Mouse (Mus musculus) hindbrain, postnatal 0 days (tissue): ENCODE results near the gene Ddhd1. TPM values are rescaled to one million over a fixed set of nuclear protein-coding genes. Genes with fewer than 3 reads are reported as not detected.
A peak's percentile ranks its signal among the peaks of the same experiment; 100 is the strongest.

Experiments used
- ATAC-seq: fragments of 200-750 bp; cut with Nextera tagmentation; 2 replicates; pipeline ENCODE4 v1.8.0; 2017; ENCODE audit warnings: mild to moderate bottlenecking, moderate TSS enrichment, moderate library complexity
- DNase-seq: peaks from one replicate; pipeline ENCODE4 v3.0.0-alpha.2; 2015; ENCODE audit warnings: low spot score
- H3K27ac ChIP-seq: fragments of 300-500 bp; sonication (generic); 2 replicates; pipeline ENCODE4 v1.5.1; 2014; ENCODE audit warnings: mild to moderate bottlenecking
- H3K27me3 ChIP-seq: fragments of 300-500 bp; sonication (generic); 2 replicates; pipeline ENCODE4 v1.6.1; 2014; ENCODE audit warnings: low read length, mixed read lengths; ENCODE audit not compliant: insufficient read depth
- H3K36me3 ChIP-seq: fragments of 300-500 bp; sonication (generic); 2 replicates; pipeline ENCODE4 v1.6.1; 2014; ENCODE audit warnings: low read length, mixed read lengths; ENCODE audit not compliant: insufficient read depth
- H3K4me1 ChIP-seq: fragments of 300-500 bp; sonication (generic); 2 replicates; pipeline ENCODE4 v1.6.1; 2014; ENCODE audit warnings: antibody characterized with exemption, low read length, mixed read lengths; ENCODE audit not compliant: insufficient read depth
- H3K4me2 ChIP-seq: fragments of 300-500 bp; sonication (generic); 2 replicates; pipeline ENCODE4 v1.6.1; 2014; ENCODE audit warnings: low read depth, mild to moderate bottlenecking, low read length, moderate library complexity, mixed read lengths
- H3K4me3 ChIP-seq: fragments of 300-500 bp; sonication (generic); 2 replicates; pipeline ENCODE4 v1.5.1; 2014; ENCODE audit warnings: low read length
- H3K9ac ChIP-seq: fragments of 300-500 bp; sonication (generic); replicated peaks from 2 replicates; pipeline ENCODE4 v1.6.1; 2014; ENCODE audit warnings: mild to moderate bottlenecking, low read length, moderate library complexity, mixed read lengths
- H3K9me3 ChIP-seq: fragments of 300-500 bp; sonication (generic); 2 replicates; pipeline ENCODE4 v1.6.1; 2016; ENCODE audit warnings: low read length, mixed read lengths
- CTCF ChIP-seq: IDR thresholded peaks from 2 replicates; pipeline ENCODE4 v1.5.1; 2016; ENCODE audit warnings: antibody characterized with exemption, control low read depth, low read depth
- WGBS: fragments of 180-500 bp; shearing (Covaris S2); extraction: QIAGEN DNeasy Blood & Tissue Kit; methylation state at CpG from one replicate; pipeline ENCODE4 v1.1.7; 2014; 5-methylcytosine and 5-hydroxymethylcytosine counted together
- polyA plus RNA-seq: library from polyadenylated mRNA; unstranded; fragments of >200 nt; fragmentation: Nextera tagmentation; extraction: Ambion mirVana; gene quantifications from 2 replicates; pipeline ENCODE4 v1.2.1, GENCODE M21; 2015
- total RNA-seq: library from RNA; depleted of rRNA; stranded (reverse); fragments of >200 nt; gene quantifications from 2 replicates; pipeline ENCODE4 v1.2.3, GENCODE M21; 2014

Gene Ddhd1
- total and polyA plus RNA-seq, 2 experiments from 2014 or later, result 15.0 to 64.2 TPM

GRCm38 (mm10) chr14:45690520-45691246, 32.7 kb upstream of the Ddhd1 start:
- H3K27ac ChIP-seq, result peak overlapping the region; percentile 64
- peak overlapping the region; percentile 55 for H3K9ac ChIP-seq
- no peaks in the 10 kb centered on the region for H3K9me3 ChIP-seq
- peak overlapping the region; percentile 47 for H3K4me3 ChIP-seq
- no peaks in the 10 kb centered on the region for H3K27me3 ChIP-seq
- DNase-seq (peak; percentile 76), ATAC-seq (peak; percentile 95)
- TF ChIP-seq CTCF, result peak; percentile 76
- peak overlapping the region; percentile 67 for H3K4me2 ChIP-seq
- no peaks in the 10 kb centered on the region for H3K4me1 ChIP-seq
- H3K36me3 ChIP-seq, result no peaks in the 10 kb centered on the region
- 3% methylated on average over 16 of the region's 16 CpGs for WGBS

GRCm38 (mm10) chr14:45685313-45685712, 27.4 kb upstream of the Ddhd1 start:
- no peak overlapping the region for H3K9ac ChIP-seq
- H3K4me2 ChIP-seq, result no peak overlapping the region
- DNase-seq (no peak), ATAC-seq (no peak)
- H3K27ac ChIP-seq, result no peak overlapping the region
- no peaks in the 10 kb centered on the region for H3K27me3 ChIP-seq
- no peaks in the 10 kb centered on the region for H3K36me3 ChIP-seq
- H3K4me3 ChIP-seq, result no peak overlapping the region
- H3K4me1 ChIP-seq, result no peaks in the 10 kb centered on the region
- WGBS, result 87% methylated on average over 2 of the region's 2 CpGs
- TF ChIP-seq CTCF, result no peak
- H3K9me3 ChIP-seq, result no peaks in the 10 kb centered on the region

GRCm38 (mm10) chr14:45676722-45677121, 18.8 kb upstream of the Ddhd1 start:
- no peak overlapping the region for H3K4me2 ChIP-seq
- WGBS, result 78% methylated on average over 6 of the region's 6 CpGs
- no peak overlapping the region for H3K9ac ChIP-seq
- no peak overlapping the region for H3K4me3 ChIP-seq
- no peak for ATAC-seq
- H3K27ac ChIP-seq, result no peak overlapping the region
- no peaks in the 10 kb centered on the region for H3K27me3 ChIP-seq
- H3K36me3 ChIP-seq, result no peaks in the 10 kb centered on the region
- DNase-seq, result no peak
- no peaks in the 10 kb centered on the region for H3K9me3 ChIP-seq
- TF ChIP-seq CTCF, result no peak
- H3K4me1 ChIP-seq, result no peaks in the 10 kb centered on the region

GRCm38 (mm10) chr14:45668325-45668724, 10.4 kb upstream of the Ddhd1 start:
- no peaks in the 10 kb centered on the region for H3K9me3 ChIP-seq
- peak; percentile 31 for DNase-seq

GRCm38 (mm10) chr14:45667231-45667630, 9.3 kb upstream of the Ddhd1 start:
- no peaks in the 10 kb centered on the region for H3K36me3 ChIP-seq

More at GRCm38 (mm10) chr14:45668325-45668724, 10.4 kb upstream of the Ddhd1 start:
- TF ChIP-seq CTCF, result no peak
- no peaks in the 10 kb centered on the region for H3K36me3 ChIP-seq
- no peaks in the 10 kb centered on the region for H3K27me3 ChIP-seq
- no peak overlapping the region for H3K4me2 ChIP-seq
- no peak for ATAC-seq
- 61% methylated on average over 4 of the region's 4 CpGs for WGBS
- no peak overlapping the region for H3K9ac ChIP-seq
- no peak overlapping the region for H3K4me3 ChIP-seq
- no peaks in the 10 kb centered on the region for H3K4me1 ChIP-seq
- no peak overlapping the region for H3K27ac ChIP-seq

GRCm38 (mm10) chr14:45661575-45661974, 3.6 kb upstream of the Ddhd1 start:
- Histone ChIP-seq H3K4me1 (no peaks in the 10 kb centered on the region), H3K9ac (no peak overlapping the region), H3K9me3 (no peaks in the 10 kb centered on the region), H3K27ac (no peak overlapping the region), H3K27me3 (no peaks in the 10 kb centered on the region), H3K36me3 (no peaks in the 10 kb centered on the region), H3K4me2 (no peak overlapping the region), H3K4me3 (no peak overlapping the region)
- 39% methylated on average over 5 of the region's 5 CpGs for WGBS
- no peak for ATAC-seq
- no peak for TF ChIP-seq CTCF
- no peak for DNase-seq

More at GRCm38 (mm10) chr14:45667231-45667630, 9.3 kb upstream of the Ddhd1 start:
- no peak for TF ChIP-seq CTCF
- DNase-seq (no peak), ATAC-seq (no peak)
- no peak overlapping the region for H3K9ac ChIP-seq
- no peaks in the 10 kb centered on the region for H3K27me3 ChIP-seq
- H3K4me2 ChIP-seq, result no peak overlapping the region
- no peak overlapping the region for H3K4me3 ChIP-seq
- H3K27ac ChIP-seq, result no peak overlapping the region
- H3K9me3 ChIP-seq, result no peaks in the 10 kb centered on the region
- H3K4me1 ChIP-seq, result no peaks in the 10 kb centered on the region
- WGBS, result 63% methylated on average over 2 of the region's 2 CpGs

- Histone ChIP-seq H3K4me2 (no peak overlapping the region), H3K36me3 (no peaks in the 10 kb centered on the region), H3K4me1 (no peaks in the 10 kb centered on the region), H3K9me3 (no peaks in the 10 kb centered on the region), H3K4me3 (no peak overlapping the region), H3K27ac (no peak overlapping the region), H3K9ac (no peak overlapping the region), H3K27me3 (no peaks in the 10 kb centered on the region)
- ATAC-seq (no peak), DNase-seq (no peak)
- TF ChIP-seq CTCF, result no peak
- WGBS, result 100% methylated on average over 1 of the region's 1 CpGs
Measured at GRCm38 (mm10) chr14:45660315-45660714, 2.4 kb upstream of the Ddhd1 start.
